Mouse (Mus musculus) hindbrain, embryonic 13.5 days (tissue): ENCODE results near the gene Saa4. TPM values are rescaled to one million over a fixed set of nuclear protein-coding genes. Genes with fewer than 3 reads are reported as not detected.
"Not testable (repeated sequence)": the region's sequence is repeated elsewhere in the genome, so short reads cannot be mapped to it uniquely, and the experiment has no call there.

Experiments used
- ATAC-seq: fragments of 200-750 bp; cut with Nextera tagmentation; 2 replicates; pipeline ENCODE4 v1.8.0; 2017; ENCODE audit warnings: moderate TSS enrichment; ENCODE audit not compliant: low FRiP score
- H3K27ac ChIP-seq: fragments of 300-500 bp; sonication (generic); 2 replicates; pipeline ENCODE4 v1.5.1; 2015; ENCODE audit warnings: inconsistent platforms, mild to moderate bottlenecking, moderate library complexity
- H3K27me3 ChIP-seq: fragments of 300-500 bp; sonication (generic); 2 replicates; pipeline ENCODE4 v1.6.1; 2015; ENCODE audit warnings: mild to moderate bottlenecking, inconsistent platforms
- H3K36me3 ChIP-seq: fragments of 300-500 bp; sonication (generic); 2 replicates; pipeline ENCODE4 v1.6.1; 2015; ENCODE audit warnings: mild to moderate bottlenecking, inconsistent platforms
- H3K4me1 ChIP-seq: fragments of 300-500 bp; sonication (generic); replicated peaks from 2 replicates; pipeline ENCODE4 v1.6.1; 2015; ENCODE audit warnings: inconsistent platforms
- H3K4me2 ChIP-seq: fragments of 300-500 bp; sonication (generic); 2 replicates; pipeline ENCODE4 v1.6.1; 2015; ENCODE audit warnings: inconsistent platforms, mild to moderate bottlenecking, moderate library complexity
- H3K4me3 ChIP-seq: fragments of 300-500 bp; sonication (generic); 2 replicates; pipeline ENCODE4 v1.5.1; 2015; ENCODE audit warnings: mild to moderate bottlenecking, inconsistent platforms
- H3K9ac ChIP-seq: fragments of 300-500 bp; sonication (generic); 2 replicates; pipeline ENCODE4 v1.6.1; 2015; ENCODE audit warnings: mild to moderate bottlenecking, inconsistent platforms
- H3K9me3 ChIP-seq: fragments of 300-500 bp; sonication (generic); 2 replicates; pipeline ENCODE4 v1.6.1; 2016; ENCODE audit warnings: inconsistent platforms
- WGBS: fragments of 180-500 bp; shearing (Covaris S2); methylation state at CpG from one replicate; pipeline ENCODE4 v1.1.7; 2015; 5-methylcytosine and 5-hydroxymethylcytosine counted together
- polyA plus RNA-seq: library from polyadenylated mRNA; unstranded; fragments of >200 nt; fragmentation: Nextera tagmentation; extraction: Ambion mirVana; gene quantifications from 2 replicates; pipeline ENCODE4 v1.2.1, GENCODE M21; 2015

Gene Saa4
- polyA plus RNA-seq, 1 experiment from 2014 or later: not detected

DNA sequence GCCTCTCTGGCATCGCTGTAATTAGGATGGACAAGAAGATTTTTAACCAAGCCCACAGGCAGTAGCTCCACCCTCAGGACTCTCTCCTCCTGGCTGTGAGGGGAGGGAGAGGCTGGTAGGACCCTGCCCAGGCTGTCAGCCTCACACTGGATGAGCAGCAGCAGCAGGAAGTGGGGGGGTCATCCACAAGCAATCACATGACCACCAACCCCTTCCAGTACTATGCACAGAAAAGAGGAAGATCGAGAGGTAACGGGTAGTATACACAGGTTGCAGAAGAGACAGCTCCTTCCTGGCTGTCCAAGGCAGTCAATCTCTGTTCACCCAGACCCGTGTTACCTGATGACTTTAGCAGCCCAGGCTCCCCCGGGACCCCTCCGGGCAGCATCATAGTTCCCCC is 20.2 kb downstream of the Saa4 start:
- Histone ChIP-seq H3K4me1 (peaks cover 10% of the 10 kb centered on the region), H3K27me3 (0 out of 2 replicates have a peak, but pooled peaks cover 3% of the 10 kb centered on the region), H3K4me2 (no peak overlapping the region), H3K27ac (no peak overlapping the region), H3K9ac (no peak overlapping the region; the same call in 1 of the 2 replicates), H3K4me3 (no peak overlapping the region), H3K36me3 (peaks cover 4% of the 10 kb centered on the region), H3K9me3 (no peaks in the 10 kb centered on the region)
- no peak for ATAC-seq
- WGBS: 64% methylated on average over 6 of the region's 6 CpGs

DNA sequence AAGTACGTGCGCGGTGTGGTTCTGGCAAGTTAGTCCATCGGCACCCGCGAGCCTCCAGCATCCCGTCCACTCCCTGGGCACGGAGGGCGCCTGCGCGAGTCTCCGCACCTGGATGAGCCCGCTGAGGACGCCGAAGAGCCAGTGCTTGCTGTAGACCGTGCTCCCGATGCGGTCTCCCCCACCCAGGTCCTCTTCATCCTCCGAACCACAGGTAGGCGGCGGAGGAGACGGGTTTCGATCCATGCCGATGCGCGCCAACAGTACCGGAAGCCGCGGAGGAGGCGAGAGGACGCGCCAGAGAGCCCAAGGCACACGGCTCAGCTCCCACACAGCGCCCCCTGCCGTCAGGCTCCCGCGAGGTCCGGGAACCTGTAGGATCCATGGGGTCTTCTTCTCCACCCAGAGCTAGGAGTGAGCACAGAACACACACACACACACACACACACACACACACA is 22.0 kb downstream of the Saa4 start, which contains the start of gene Saal1:
Gene Saal1 (minus strand): TSS at position 291 of the 455 bp plus-strand sequence.
- under 1% methylated on average over 38 of the region's 38 CpGs for WGBS
- Histone ChIP-seq H3K36me3 (peaks cover 22% of the 10 kb centered on the region), H3K27ac (peak within 1 kb of the TSS; percentile 87), H3K27me3 (0 out of 2 replicates have a peak, but pooled peaks cover 3% of the 10 kb centered on the region), H3K9ac (peak within 1 kb of the TSS; percentile 83), H3K4me2 (peak within 1 kb of the TSS; percentile 58), H3K4me1 (peaks cover 10% of the 10 kb centered on the region), H3K4me3 (peak within 1 kb of the TSS; percentile 75), H3K9me3 (no peaks in the 10 kb centered on the region)
- peak; percentile 98 for ATAC-seq

DNA sequence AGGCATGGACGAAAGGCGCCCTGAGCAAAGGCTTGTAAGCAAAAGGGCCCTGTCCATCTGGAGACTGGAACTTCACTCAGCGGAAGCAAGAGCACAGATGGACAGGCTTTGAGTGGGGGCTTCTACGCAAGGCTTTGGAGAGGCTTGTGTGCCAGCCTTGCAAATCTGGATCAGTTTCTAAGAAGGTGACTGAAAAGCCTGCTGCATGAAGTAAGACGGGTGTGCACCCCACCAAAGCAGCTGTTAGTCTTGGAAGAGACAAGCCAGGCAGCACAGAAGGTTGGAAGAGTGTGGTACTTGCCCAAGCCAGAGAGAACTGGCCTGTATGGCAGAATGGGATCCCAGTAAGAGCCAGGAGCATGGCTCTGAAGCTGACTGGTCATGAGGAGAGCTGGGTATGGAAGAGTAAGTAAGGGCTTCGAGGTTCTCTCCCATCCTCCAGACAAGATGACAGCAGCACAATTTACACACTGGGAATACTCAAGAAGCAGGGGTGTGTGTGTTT is 31.8 kb downstream of the Saa4 start:
- Histone ChIP-seq H3K9me3 (no peaks in the 10 kb centered on the region), H3K4me1 (no peaks in the 10 kb centered on the region), H3K4me3 (no peak overlapping the region), H3K27ac (no peak overlapping the region), H3K27me3 (no peaks in the 10 kb centered on the region), H3K9ac (no peak overlapping the region), H3K36me3 (peaks cover 92% of the 10 kb centered on the region), H3K4me2 (no peak overlapping the region)
- ATAC-seq: no peak
- 93% methylated on average over 6 of the region's 6 CpGs for WGBS

DNA sequence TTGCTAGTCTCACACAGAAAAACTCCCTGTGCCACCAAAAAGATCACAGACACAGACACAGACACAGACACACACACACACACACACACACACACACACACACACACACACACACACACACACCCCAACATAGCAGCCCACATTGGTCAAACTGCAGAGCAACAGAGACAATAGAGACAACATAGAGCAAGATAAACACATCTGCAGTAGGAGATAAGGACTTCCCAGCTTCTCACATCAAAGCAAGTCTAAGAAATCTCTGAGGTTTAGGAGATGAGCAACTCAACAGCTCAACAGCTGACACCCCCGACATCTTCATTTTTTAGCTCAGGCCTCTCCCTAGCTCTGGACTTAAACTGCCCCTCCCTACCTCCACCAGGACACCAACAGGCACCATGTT is 35.6 kb downstream of the Saa4 start:
- no peaks in the 10 kb centered on the region for H3K27me3 ChIP-seq
- H3K36me3 ChIP-seq: peaks cover 74% of the 10 kb centered on the region
- H3K4me3 ChIP-seq: no peak overlapping the region
- ATAC-seq: no peak
- H3K9ac ChIP-seq: no peak overlapping the region
- H3K27ac ChIP-seq: no peak overlapping the region
- H3K4me2 ChIP-seq: no peak overlapping the region
- 100% methylated on average over 1 of the region's 1 CpGs for WGBS
- no peaks in the 10 kb centered on the region for H3K9me3 ChIP-seq
- no peaks in the 10 kb centered on the region for H3K4me1 ChIP-seq

DNA sequence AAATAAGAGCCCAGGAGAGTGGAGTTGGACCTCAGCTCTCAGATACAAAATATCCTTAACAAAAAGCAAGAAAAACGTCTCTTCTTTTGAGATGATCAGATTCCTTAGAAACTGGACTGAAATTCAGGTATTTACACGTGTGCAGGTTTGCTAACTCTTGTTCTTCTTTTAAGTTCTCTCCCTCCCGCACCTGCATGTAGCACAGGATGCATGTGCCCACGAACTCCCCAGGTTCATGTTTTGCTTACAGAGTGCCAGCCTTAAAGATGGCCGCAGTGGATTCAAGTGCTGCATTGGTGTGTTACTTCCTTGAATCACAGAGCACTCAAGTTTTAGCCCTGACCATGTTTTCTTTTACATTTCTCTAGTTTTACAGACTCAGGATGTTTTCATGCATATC is 45.6 kb downstream of the Saa4 start:
- no peaks in the 10 kb centered on the region for H3K4me1 ChIP-seq
- peaks cover 41% of the 10 kb centered on the region for H3K36me3 ChIP-seq
- no peaks in the 10 kb centered on the region for H3K27me3 ChIP-seq
- 87% methylated on average over 5 of the region's 5 CpGs for WGBS
- H3K9ac ChIP-seq: no peak overlapping the region
- H3K4me3 ChIP-seq: no peak overlapping the region
- H3K27ac ChIP-seq: no peak overlapping the region
- no peak overlapping the region for H3K4me2 ChIP-seq
- no peak for ATAC-seq
- H3K9me3 ChIP-seq: no peaks in the 10 kb centered on the region

DNA sequence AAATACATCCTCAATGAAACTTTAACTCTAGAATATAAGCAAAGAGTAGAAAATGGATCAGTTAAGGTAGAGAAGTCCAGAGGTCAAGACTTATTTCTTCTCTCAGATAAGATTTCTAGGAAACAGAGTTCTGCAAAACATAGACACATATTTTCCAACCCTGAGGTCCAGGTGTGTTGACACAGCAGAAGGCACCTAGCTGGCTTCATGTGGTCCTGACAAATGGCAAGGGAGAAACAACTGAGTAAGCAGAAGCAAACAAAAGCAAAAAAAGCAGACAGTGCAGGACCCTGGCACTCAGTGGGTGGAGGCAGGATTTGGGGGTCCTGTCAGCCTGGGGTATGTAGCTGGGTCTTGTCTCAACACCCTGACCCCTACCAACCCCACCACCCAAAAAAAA is 51.7 kb downstream of the Saa4 start:
- no peaks in the 10 kb centered on the region for H3K36me3 ChIP-seq
- ATAC-seq: no peak
- H3K4me1 ChIP-seq: 0 out of 2 replicates have a peak, but pooled peaks cover 4% of the 10 kb centered on the region
- no peaks in the 10 kb centered on the region for H3K27me3 ChIP-seq
- no peak overlapping the region for H3K9ac ChIP-seq
- no peaks in the 10 kb centered on the region for H3K9me3 ChIP-seq
- no peak overlapping the region for H3K4me2 ChIP-seq
- H3K27ac ChIP-seq: no peak overlapping the region
- no peak overlapping the region for H3K4me3 ChIP-seq

DNA sequence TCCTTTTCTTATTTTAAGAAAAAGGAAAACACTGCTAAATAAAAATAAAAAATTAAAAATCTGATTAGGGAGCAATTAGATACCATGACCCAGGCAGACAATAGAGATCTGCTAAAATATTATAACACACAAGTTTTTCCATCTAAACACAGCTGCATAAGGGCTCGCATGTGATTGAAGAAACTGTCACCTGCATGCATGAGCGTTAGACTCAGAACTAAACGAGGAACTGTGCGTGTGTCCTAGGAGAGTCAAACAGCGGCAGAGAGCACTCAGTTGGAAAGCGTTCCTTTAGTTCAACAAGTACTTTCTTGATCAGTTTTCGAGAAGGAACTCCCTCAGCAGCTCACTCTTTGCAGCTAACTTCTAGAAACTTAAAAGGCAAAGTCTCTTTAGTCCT is 53.4 kb downstream of the Saa4 start:
- not testable (repeated sequence) for H3K4me1 ChIP-seq, H3K36me3 ChIP-seq, H3K4me2 ChIP-seq, H3K9ac ChIP-seq, H3K27ac ChIP-seq, H3K9me3 ChIP-seq, H3K4me3 ChIP-seq, ATAC-seq, H3K27me3 ChIP-seq
- 85% methylated on average over 7 of the region's 7 CpGs for WGBS

DNA sequence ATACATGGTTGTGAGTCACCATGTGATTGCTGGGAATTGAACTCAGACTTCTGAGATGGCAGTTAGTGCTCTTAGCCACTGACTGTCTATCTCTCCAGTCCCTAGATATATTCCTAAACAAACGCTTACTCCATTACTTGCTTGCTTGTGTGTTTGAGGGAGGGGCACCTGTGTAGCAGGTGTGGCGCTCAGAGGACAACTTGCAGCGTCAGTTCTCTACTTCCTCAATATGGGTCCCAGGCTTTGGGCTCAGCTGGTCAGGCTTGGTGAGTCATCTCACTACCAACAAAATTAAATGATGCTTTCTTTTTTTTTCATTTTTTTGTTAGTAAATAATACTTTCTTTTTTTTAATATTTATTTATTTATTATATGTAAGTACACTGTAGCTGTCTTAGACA is 54.0 kb downstream of the Saa4 start:
- Histone ChIP-seq H3K4me3 (no peak overlapping the region), H3K4me1 (0 out of 2 replicates have a peak, but pooled peaks cover 4% of the 10 kb centered on the region), H3K9ac (no peak overlapping the region), H3K36me3 (no peaks in the 10 kb centered on the region), H3K9me3 (no peaks in the 10 kb centered on the region), H3K4me2 (no peak overlapping the region), H3K27ac (no peak overlapping the region), H3K27me3 (no peaks in the 10 kb centered on the region)
- ATAC-seq: no peak
- 93% methylated on average over 3 of the region's 3 CpGs for WGBS

Other genes with a start within 250 kb of the Saa4 start
- gene Sergef, start 92.8 kb downstream of the Saa4 start, polyA plus RNA-seq: 34.5 and 36.8 TPM in 2 replicates
- gene Tph1, start 60.1 kb downstream of the Saa4 start, polyA plus RNA-seq: 0.43 and 0.62 TPM in 2 replicates
- gene Saal1, start 21.9 kb downstream of the Saa4 start, polyA plus RNA-seq: 16.1 and 17.6 TPM in 2 replicates
- gene Saa3, start 16.9 kb downstream of the Saa4 start, polyA plus RNA-seq: 0.35 TPM in 1 of 2 replicates, not detected in the other
- gene Saa1, start 10.4 kb upstream of the Saa4 start, polyA plus RNA-seq: not detected in 2 replicates
- not detected in 2 replicates for gene Saa2, start 19.2 kb upstream of the Saa4 start, polyA plus RNA-seq
- 15.6 and 16.3 TPM in 2 replicates for gene Hps5, start 63.5 kb upstream of the Saa4 start, polyA plus RNA-seq
- 43.7 and 44.2 TPM in 2 replicates for gene Gtf2h1, start 63.5 kb upstream of the Saa4 start, polyA plus RNA-seq
- gene Ldha, start 108.9 kb upstream of the Saa4 start, polyA plus RNA-seq: 521 and 535 TPM in 2 replicates
- 0.26 and 0.35 TPM in 2 replicates for gene Ldhc, start 128.6 kb upstream of the Saa4 start, polyA plus RNA-seq
- 397 and 415 TPM in 2 replicates for gene Tsg101, start 187.4 kb upstream of the Saa4 start, polyA plus RNA-seq
- gene Uevld, start 225.9 kb upstream of the Saa4 start, polyA plus RNA-seq: 5.0 and 5.9 TPM in 2 replicates